Comparison of ENCODE assay signal across 8 mouse cellular contexts in the genomic region with DNA sequence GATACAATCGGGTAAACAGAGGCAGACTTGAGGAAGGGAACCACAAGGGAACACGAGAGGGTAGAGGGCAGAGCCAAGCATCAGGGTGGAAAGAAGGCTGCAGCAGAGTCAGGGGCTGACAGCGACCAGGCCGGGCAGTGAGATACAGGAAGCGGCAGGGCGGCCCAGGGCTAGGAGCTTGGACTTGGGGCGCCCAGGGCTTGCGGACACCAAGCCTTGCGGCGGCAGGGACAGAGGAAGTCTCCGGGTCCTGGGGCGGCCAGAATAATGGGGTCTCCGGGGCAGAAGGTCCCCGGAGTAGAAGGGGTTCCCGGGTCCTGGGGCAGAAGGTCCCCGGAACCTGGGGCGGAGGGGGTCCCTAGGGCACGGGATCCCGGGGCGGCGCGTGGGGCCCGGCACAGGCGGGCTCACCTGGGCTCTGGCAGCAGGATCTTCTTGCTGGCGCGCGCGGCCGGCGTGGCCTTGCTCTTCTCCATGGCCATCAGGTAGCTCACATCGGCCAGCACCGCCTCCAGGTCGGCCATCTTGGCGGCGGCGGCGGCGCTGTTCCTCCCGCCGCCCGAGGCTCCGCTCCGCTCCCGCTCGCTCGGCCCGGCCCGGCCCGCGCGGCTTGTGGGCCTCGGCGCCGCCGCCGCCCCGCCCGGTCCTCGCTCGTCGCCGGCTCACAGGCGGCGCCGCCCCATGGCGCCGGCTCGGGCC. TPM values are rescaled to one million over a fixed set of nuclear protein-coding genes. Genes with fewer than 3 reads are reported as not detected.
DNase-seq lines count a peak whose midpoint lies in the region; ATAC-seq and TF ChIP-seq lines count a peak whose summit lies in the region.

No protein-coding gene starts in this region.

- TF ChIP-seq POLR2A in spleen, adult 2 months (IDR thresholded peaks at IDR 0.05; ENCODE audit: low read depth, low read length) = no peak

- H3K4me1 ChIP-seq in kidney, embryonic 14.5 days (ENCODE audit: control insufficient read depth, insufficient read depth, low read length) = peaks cover 45% of the 10 kb centered on the region
- peaks cover 27% of the 10 kb centered on the region; the same call in 1 of the 2 replicates for H3K4me1 ChIP-seq in spleen, adult 2 months (ENCODE audit: control insufficient read depth, insufficient read depth, insufficient read length)

- no peaks in the 10 kb centered on the region for H3K9me3 ChIP-seq in kidney, embryonic 14.5 days (ENCODE audit: control insufficient read depth, low read length)

- peak; percentile 60 for ATAC-seq in kidney, embryonic 14.5 days (ENCODE audit: low FRiP score, low TSS enrichment)

- DNase-seq in CD4-positive helper T cell, adult 2 months (ENCODE audit: low read depth, low spot score) = peak; percentile 72
- DNase-seq in NIH3T3 (ENCODE audit: low read depth) = peak; percentile 75
- DNase-seq in cerebellum, postnatal 14 days = peak; percentile 75 to 76
- peak; percentile 46 for DNase-seq in gastrocnemius, postnatal 25 days
- peak; percentile 49 for DNase-seq in lung, postnatal 14 days
- DNase-seq in spleen, adult 2 months (ENCODE audit: low read depth in 1 of 2, low spot score in 2 of 2) = peak in 1 of 2 experiments; percentile 48
- no peak for DNase-seq in layer of hippocampus, adult 9-10 months (ENCODE audit: low spot score)

- peak overlapping the region; percentile 96 for H3K9ac ChIP-seq in kidney, embryonic 14.5 days (ENCODE audit: low read depth, low read length)

- no peak for TF ChIP-seq CTCF in spleen, adult 2 months (IDR thresholded peaks at IDR 0.05; ENCODE audit: extremely low read depth, insufficient read depth, insufficient read length, insufficient replicate concordance)

- H3K27ac ChIP-seq in kidney, embryonic 14.5 days (ENCODE audit: low read depth, low read length) = peak overlapping the region; percentile 78
- peak overlapping the region; percentile 99 for H3K27ac ChIP-seq in spleen, adult 2 months (ENCODE audit: insufficient read depth, low read length)

- H3K27me3 ChIP-seq in kidney, embryonic 14.5 days (ENCODE audit: control insufficient read depth, insufficient read depth, low read length) = no peaks in the 10 kb centered on the region
- H3K27me3 ChIP-seq in spleen, adult 2 months (ENCODE audit: control insufficient read depth, insufficient read depth, low read length) = no peaks in the 10 kb centered on the region

- no peaks in the 10 kb centered on the region for H3K36me3 ChIP-seq in kidney, embryonic 14.5 days (ENCODE audit: control insufficient read depth, insufficient read depth, low read length)
- 0 out of 2 replicates have a peak, but pooled peaks cover 1% of the 10 kb centered on the region for H3K36me3 ChIP-seq in spleen, adult 2 months (ENCODE audit: control insufficient read depth, insufficient read depth, low read length)

- under 1% methylated on average over 50 of the region's 68 CpGs for WGBS in kidney, embryonic 14.5 days
- WGBS in spleen, adult 2 months = under 1% methylated on average over 68 of the region's 68 CpGs

- peak overlapping the region; percentile 98 for H3K4me3 ChIP-seq in kidney, embryonic 14.5 days (ENCODE audit: low read length)
- peak overlapping the region; percentile 80 for H3K4me3 ChIP-seq in spleen, adult 2 months (ENCODE audit: extremely low read depth, insufficient read depth, insufficient read length)

- H3K4me2 ChIP-seq in kidney, embryonic 14.5 days (replicated peaks; ENCODE audit: low read depth, low read length) = peak overlapping the region; percentile 90

RNA-seq across cellular contexts. Expression of a gene that starts 0.4 kb away (rescaled TPM):
- 10 to 100 TPM; 39.2 to 47.9 TPM for total RNA-seq in gastrocnemius, postnatal 25 days (2021)
- polyA plus RNA-seq in kidney, embryonic 14.5 days (2014; fragmentation: Nextera tagmentation; extraction: Ambion mirVana) = 17.7 and 17.8 TPM in 2 replicates
- 301 and 394 TPM in 2 replicates for polyA plus RNA-seq in spleen, adult 2 months (2012; rRNA removed)

RNA-seq across cellular contexts. Expression of a gene that starts 22.7 kb away (rescaled TPM):
- under 1 TPM; 0.33 to 0.64 TPM for total RNA-seq in gastrocnemius, postnatal 25 days (2021)
- polyA plus RNA-seq in kidney, embryonic 14.5 days (2014; fragmentation: Nextera tagmentation; extraction: Ambion mirVana) = 5.2 and 8.3 TPM in 2 replicates
- polyA plus RNA-seq in spleen, adult 2 months (2012; rRNA removed) = 16.1 and 17.7 TPM in 2 replicates

RNA-seq across cellular contexts. Expression of a gene that starts 36.7 kb away (rescaled TPM):
- 1 to 10 TPM; 3.4 to 3.9 TPM for total RNA-seq in gastrocnemius, postnatal 25 days (2021)
- polyA plus RNA-seq in kidney, embryonic 14.5 days (2014; fragmentation: Nextera tagmentation; extraction: Ambion mirVana) = 10.7 and 13.0 TPM in 2 replicates
- 43.3 and 51.1 TPM in 2 replicates for polyA plus RNA-seq in spleen, adult 2 months (2012; rRNA removed)

Comparison
In these comparisons a context has a peak if more than half of its experiments do, and no peak if none do; other contexts are left out.
1. RNA of a gene that starts 0.4 kb away (polyA plus RNA-seq): 301 to 394 TPM in spleen, adult 2 months; 17.7 to 17.8 TPM in kidney, embryonic 14.5 days; every median in the first group is over 10 times any median in the second.